Mouse (Mus musculus) ES-E14 (cell line): Measurements from ENCODE around the gene Brd9.

Experiments
- CHD2 ChIP-seq: IDR thresholded peaks from 2 replicates; pipeline ENCODE4 v1.6.1; 2014; ENCODE audit warnings: mild to moderate bottlenecking, low read depth, low read length, inconsistent platforms
- MAFK ChIP-seq: IDR thresholded peaks from 2 replicates; pipeline ENCODE4 v1.6.1; 2014; ENCODE audit warnings: mild to moderate bottlenecking, low read depth, low read length, inconsistent platforms; ENCODE audit not compliant: insufficient read depth
- ZC3H11A ChIP-seq: IDR thresholded peaks from 2 replicates; pipeline ENCODE4 v1.6.1; 2012; ENCODE audit warnings: low read depth, mild to moderate bottlenecking, inconsistent platforms, low read length, borderline replicate concordance
- ZNF384 ChIP-seq: IDR thresholded peaks from 2 replicates; pipeline ENCODE4 v1.6.1; 2012; ENCODE audit warnings: low read depth, low read length, inconsistent platforms

- TF ChIP-seq MAFK: no peak
- no peak for TF ChIP-seq ZC3H11A
- TF ChIP-seq CHD2: no peak
- TF ChIP-seq ZNF384: no peak
Measured at GRCm38 (mm10) chr13:73974523-73974922, 36.9 kb downstream of the Brd9 start.
